Mouse (Mus musculus): ENCODE data around the gene Unc13d. TPM values are rescaled to one million over a fixed set of nuclear protein-coding genes. Genes with fewer than 3 reads are reported as not detected.

Gene Unc13d
- polyA plus RNA-seq, 1 experiment from 2014 or later: 14.9 TPM

DNA sequence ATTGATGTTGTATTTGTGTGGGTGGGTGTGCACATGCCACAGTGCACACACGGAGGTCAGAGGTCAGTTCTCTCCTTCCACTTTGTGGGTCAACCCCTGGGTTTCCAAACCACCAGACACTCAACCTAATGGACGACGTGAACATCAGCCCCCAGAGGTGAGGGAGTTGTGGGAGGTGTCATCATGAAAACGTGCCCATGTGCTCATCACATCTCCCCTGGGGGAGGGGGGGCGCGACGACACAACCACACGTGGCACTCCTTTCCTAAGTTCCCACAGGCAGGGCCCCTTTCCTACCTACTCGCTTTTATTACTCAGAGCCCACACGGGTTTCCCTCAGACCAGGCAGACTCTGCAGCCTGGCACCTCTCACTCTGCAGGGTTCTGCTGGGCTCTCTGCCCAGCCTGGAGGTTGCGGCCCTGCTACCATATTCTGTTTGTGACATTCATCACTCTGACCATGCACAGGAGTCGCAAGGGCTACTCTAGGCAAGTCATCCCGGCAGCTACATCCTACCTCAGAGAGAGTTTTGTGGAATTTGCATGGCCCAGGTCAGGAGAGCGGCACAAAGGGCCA, 5.4 kb upstream of the Unc13d start:
- ATAC-seq: no peak
- no peaks in the 10 kb centered on the region for H3K9me3 ChIP-seq (ENCODE audit: low read length)
- H3K9ac ChIP-seq (replicated peaks; ENCODE audit: low read depth): no peak overlapping the region
- H3K27me3 ChIP-seq (replicated peaks; ENCODE audit: insufficient read depth, low read length): no peaks in the 10 kb centered on the region
- H3K36me3 ChIP-seq (ENCODE audit: insufficient read depth, low read length): peaks cover 30% of the 10 kb centered on the region; the same call in 1 of the 2 replicates
- DNase-seq (ENCODE audit: low spot score): no peak
- 86% methylated on average over 14 of the region's 14 CpGs for WGBS
- no peak overlapping the region for H3K4me2 ChIP-seq (replicated peaks; ENCODE audit: low read depth, low read length)
- peaks cover 14% of the 10 kb centered on the region; the same call in 1 of the 2 replicates for H3K4me1 ChIP-seq (ENCODE audit: insufficient read depth, low read depth, low read length)
- no peak overlapping the region for H3K4me3 ChIP-seq (ENCODE audit: low read depth, low read length)
- TF ChIP-seq EP300 (IDR thresholded peaks at IDR 0.05): no peak
- TF ChIP-seq CTCF (IDR thresholded peaks at IDR 0.05): no peak
- no peak overlapping the region for H3K27ac ChIP-seq (ENCODE audit: low read length)

- Histone ChIP-seq H3K27ac (ENCODE audit: low read length) (no peak overlapping the region), H3K4me1 (ENCODE audit: insufficient read depth, low read depth, low read length) (peaks cover 12% of the 10 kb centered on the region; the same call in 1 of the 2 replicates), H3K4me2 (replicated peaks; ENCODE audit: low read depth, low read length) (no peak overlapping the region), H3K36me3 (ENCODE audit: insufficient read depth, low read length) (peaks cover 30% of the 10 kb centered on the region; the same call in 1 of the 2 replicates), H3K27me3 (replicated peaks; ENCODE audit: insufficient read depth, low read length) (no peaks in the 10 kb centered on the region), H3K9ac (replicated peaks; ENCODE audit: low read depth) (no peak overlapping the region), H3K4me3 (ENCODE audit: low read depth, low read length) (no peak overlapping the region), H3K9me3 (ENCODE audit: low read length) (no peaks in the 10 kb centered on the region)
- TF ChIP-seq EP300 (IDR thresholded peaks at IDR 0.05) (no peak), CTCF (IDR thresholded peaks at IDR 0.05) (peak; percentile 74)
- DNase-seq (ENCODE audit: low spot score) (peak; percentile 66), ATAC-seq (no peak)
- 65% methylated on average over 6 of the region's 6 CpGs for WGBS
Measured at GRCm38 (mm10) chr11:116081081-116081480, 3.3 kb upstream of the Unc13d start.

DNA sequence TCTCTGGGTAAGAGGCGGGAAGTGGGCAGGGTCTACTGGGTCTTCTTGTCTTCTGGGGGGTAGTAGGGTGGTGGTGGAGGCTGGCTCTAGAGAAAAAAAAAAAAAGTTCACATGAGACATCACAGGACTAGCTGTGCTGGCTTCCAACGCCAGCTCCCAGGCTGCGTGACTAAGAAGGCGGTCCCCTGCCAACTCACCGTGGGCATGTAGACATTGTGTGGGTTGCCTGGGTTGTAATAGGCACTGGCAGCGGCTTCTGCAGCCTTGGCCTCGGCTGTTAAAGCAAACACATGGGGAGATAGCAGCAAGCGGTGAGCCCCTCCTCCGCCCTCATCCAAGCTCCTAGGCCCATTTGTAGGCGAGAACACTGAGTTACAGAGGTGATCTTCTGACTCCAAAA, 1.8 kb upstream of the Unc13d start:
- Histone ChIP-seq H3K9me3 (ENCODE audit: low read length) (no peaks in the 10 kb centered on the region), H3K27ac (ENCODE audit: low read length) (no peak overlapping the region), H3K4me3 (ENCODE audit: low read depth, low read length) (no peak overlapping the region), H3K4me2 (replicated peaks; ENCODE audit: low read depth, low read length) (no peak overlapping the region), H3K9ac (replicated peaks; ENCODE audit: low read depth) (no peak overlapping the region), H3K4me1 (ENCODE audit: insufficient read depth, low read depth, low read length) (peaks cover 4% of the 10 kb centered on the region; the same call in 1 of the 2 replicates), H3K27me3 (replicated peaks; ENCODE audit: insufficient read depth, low read length) (no peaks in the 10 kb centered on the region), H3K36me3 (ENCODE audit: insufficient read depth, low read length) (peaks cover 30% of the 10 kb centered on the region; the same call in 1 of the 2 replicates)
- TF ChIP-seq CTCF (IDR thresholded peaks at IDR 0.05): no peak
- TF ChIP-seq EP300 (IDR thresholded peaks at IDR 0.05): no peak
- 67% methylated on average over 10 of the region's 10 CpGs for WGBS
- DNase-seq (ENCODE audit: low spot score) (no peak), ATAC-seq (no peak)

- ATAC-seq (no peak), DNase-seq (ENCODE audit: low spot score) (no peak)
- Histone ChIP-seq H3K36me3 (ENCODE audit: insufficient read depth, low read length) (peaks cover 30% of the 10 kb centered on the region; the same call in 1 of the 2 replicates), H3K4me3 (ENCODE audit: low read depth, low read length) (no peak overlapping the region), H3K4me1 (ENCODE audit: insufficient read depth, low read depth, low read length) (peaks cover 4% of the 10 kb centered on the region; the same call in 1 of the 2 replicates), H3K4me2 (replicated peaks; ENCODE audit: low read depth, low read length) (no peak overlapping the region), H3K27ac (ENCODE audit: low read length) (peak overlapping the region; percentile 34; the same call in 1 of the 2 replicates), H3K27me3 (replicated peaks; ENCODE audit: insufficient read depth, low read length) (no peaks in the 10 kb centered on the region), H3K9ac (replicated peaks; ENCODE audit: low read depth) (no peak overlapping the region), H3K9me3 (ENCODE audit: low read length) (no peaks in the 10 kb centered on the region)
- TF ChIP-seq CTCF (IDR thresholded peaks at IDR 0.05): no peak
- TF ChIP-seq EP300 (IDR thresholded peaks at IDR 0.05): no peak
- WGBS: 53% methylated on average over 10 of the region's 10 CpGs
Measured at GRCm38 (mm10) chr11:116078676-116079320, 1.0 kb upstream of the Unc13d start.

GRCm38 (mm10) chr11:116078221-116078620, 460 bp upstream of the Unc13d start:
- WGBS: 7% methylated on average over 16 of the region's 16 CpGs
- Histone ChIP-seq H3K27ac (ENCODE audit: low read length) (peak overlapping the region; percentile 92), H3K4me1 (ENCODE audit: insufficient read depth, low read depth, low read length) (peaks cover 4% of the 10 kb centered on the region; the same call in 1 of the 2 replicates), H3K4me2 (replicated peaks; ENCODE audit: low read depth, low read length) (peak overlapping the region; percentile 61), H3K4me3 (ENCODE audit: low read depth, low read length) (peak overlapping the region; percentile 31; the same call in 1 of the 2 replicates), H3K9me3 (ENCODE audit: low read length) (no peaks in the 10 kb centered on the region), H3K27me3 (replicated peaks; ENCODE audit: insufficient read depth, low read length) (no peaks in the 10 kb centered on the region), H3K9ac (replicated peaks; ENCODE audit: low read depth) (no peak overlapping the region; the same call in 1 of the 2 replicates), H3K36me3 (ENCODE audit: insufficient read depth, low read length) (peaks cover 24% of the 10 kb centered on the region; the same call in 1 of the 2 replicates)
- TF ChIP-seq CTCF (IDR thresholded peaks at IDR 0.05) (no peak), EP300 (IDR thresholded peaks at IDR 0.05) (no peak)
- DNase-seq (ENCODE audit: low spot score) (peak; percentile 77), ATAC-seq (peak; percentile 69)

- WGBS: 66% methylated on average over 7 of the region's 7 CpGs
- peak overlapping the region; percentile 31; the same call in 1 of the 2 replicates for H3K4me3 ChIP-seq (ENCODE audit: low read depth, low read length)
- H3K36me3 ChIP-seq (ENCODE audit: insufficient read depth, low read length): peaks cover 13% of the 10 kb centered on the region; the same call in 1 of the 2 replicates
- H3K27ac ChIP-seq (ENCODE audit: low read length): peak overlapping the region; percentile 92
- TF ChIP-seq CTCF (IDR thresholded peaks at IDR 0.05): no peak
- TF ChIP-seq EP300 (IDR thresholded peaks at IDR 0.05): no peak
- DNase-seq (ENCODE audit: low spot score) (no peak), ATAC-seq (no peak)
- H3K4me2 ChIP-seq (replicated peaks; ENCODE audit: low read depth, low read length): peak overlapping the region; percentile 61
- no peaks in the 10 kb centered on the region for H3K27me3 ChIP-seq (replicated peaks; ENCODE audit: insufficient read depth, low read length)
- H3K4me1 ChIP-seq (ENCODE audit: insufficient read depth, low read depth, low read length): peaks cover 4% of the 10 kb centered on the region; the same call in 1 of the 2 replicates
- no peaks in the 10 kb centered on the region for H3K9me3 ChIP-seq (ENCODE audit: low read length)
- H3K9ac ChIP-seq (replicated peaks; ENCODE audit: low read depth): 0 out of 2 replicates have a peak overlapping the region, but pooled peaks have one; percentile 50
Measured at GRCm38 (mm10) chr11:116076836-116077235, 925 bp downstream of the Unc13d start.
